Mouse (Mus musculus) MEL (cell line): ENCODE data around the gene Adcy7. TPM values are rescaled to one million over a fixed set of nuclear protein-coding genes. Genes with fewer than 3 reads are reported as not detected.
A peak's percentile ranks its signal among the peaks of the same experiment; 100 is the strongest.

Experiments used
- DNase-seq: peaks from one replicate; pipeline ENCODE4 v3.0.0; 2011; ENCODE audit warnings: low read depth, low spot score
- H3K27ac ChIP-seq: 2 replicates; pipeline ENCODE4 v1.5.1; 2012; ENCODE audit warnings: low read depth, mild to moderate bottlenecking, control low read depth, low read length, moderate library complexity; ENCODE audit not compliant: control insufficient read depth
- H3K27me3 ChIP-seq, 2 experiments: fragments of 150-350 bp in 1 of 2; sonication (generic) in 1 of 2; 2 replicates each; pipeline ENCODE4 v1.6.1; 2012; ENCODE audit warnings: low read length in 2 of 2, mild to moderate bottlenecking in 2 of 2, improper control_type of control experiment in 1 of 2, moderate library complexity in 1 of 2; ENCODE audit not compliant: insufficient read depth in 2 of 2, control insufficient read depth in 1 of 2
- H3K36me3 ChIP-seq, 2 experiments: 2 replicates each; pipeline ENCODE4 v1.6.1; 2012 to 2014; ENCODE audit warnings: low read length in 2 of 2, improper control_type of control experiment in 1 of 2, inconsistent platforms in 1 of 2, mild to moderate bottlenecking in 1 of 2; ENCODE audit not compliant: insufficient read depth in 2 of 2, control insufficient read depth in 1 of 2
- H3K4me1 ChIP-seq, 2 experiments: fragments of 150-350 bp in 1 of 2; sonication (generic) in 1 of 2; 2 replicates each; pipeline ENCODE4 v1.6.1; 2012; ENCODE audit warnings: low read length in 2 of 2, improper control_type of control experiment in 1 of 2, mild to moderate bottlenecking in 1 of 2; ENCODE audit not compliant: insufficient read depth in 2 of 2, control insufficient read depth in 1 of 2
- H3K4me3 ChIP-seq, 2 experiments: fragments of 150-350 bp in 1 of 2; sonication (generic) in 1 of 2; 2 replicates each; pipeline ENCODE4 v1.5.1; 2012; ENCODE audit warnings: low read depth in 2 of 2, low read length in 2 of 2, mild to moderate bottlenecking in 2 of 2, moderate library complexity in 2 of 2, control low read depth in 1 of 2, improper control_type of control experiment in 1 of 2; ENCODE audit not compliant: control insufficient read depth in 1 of 2, insufficient read depth in 1 of 2
- H3K79me2 ChIP-seq: 2 replicates; pipeline ENCODE4 v1.6.1; 2012; ENCODE audit warnings: mild to moderate bottlenecking, low read length, moderate library complexity; ENCODE audit not compliant: control insufficient read depth, poor library complexity, insufficient read depth
- H3K9ac ChIP-seq: 2 replicates; pipeline ENCODE4 v1.6.1; 2012; ENCODE audit warnings: low read depth, mild to moderate bottlenecking, control low read depth, low read length, moderate library complexity; ENCODE audit not compliant: control insufficient read depth, poor library complexity, severe bottlenecking
- H3K9me3 ChIP-seq: fragments of 150-350 bp; sonication (generic); replicated peaks from 2 replicates; pipeline ENCODE4 v1.6.1; 2012; ENCODE audit warnings: mild to moderate bottlenecking, low read length, improper control_type of control experiment, moderate library complexity; ENCODE audit not compliant: insufficient read depth
- CHD2 ChIP-seq: IDR thresholded peaks from 2 replicates; pipeline ENCODE4 v1.6.1; 2011; ENCODE audit warnings: low read length, improper control_type of control experiment
- CTCF ChIP-seq, 3 experiments: IDR thresholded peaks in 2 of 3; conservative IDR thresholded peaks in 1 of 3; 2 replicates each; pipeline ENCODE4 v1.5.1; 2011 to 2012; ENCODE audit warnings: low read length in 3 of 3, low read depth in 2 of 3, mild to moderate bottlenecking in 2 of 3, improper control_type of control experiment in 1 of 3, inconsistent platforms in 1 of 3, mixed read lengths in 1 of 3, moderate library complexity in 1 of 3; ENCODE audit not compliant: control insufficient read depth in 1 of 3, insufficient read depth in 1 of 3, poor library complexity in 1 of 3, severe bottlenecking in 1 of 3
- ELF1 ChIP-seq: IDR thresholded peaks from 2 replicates; pipeline ENCODE4 v1.6.1; 2014; ENCODE audit warnings: low read depth, mild to moderate bottlenecking, inconsistent platforms, low read length, improper control_type of control experiment, moderate library complexity
- EP300 ChIP-seq, 2 experiments: IDR thresholded peaks; 2 replicates each; pipeline ENCODE4 v1.6.1; 2011; ENCODE audit warnings: improper control_type of control experiment in 2 of 2, low read length in 2 of 2, low read depth in 1 of 2, mild to moderate bottlenecking in 1 of 2
- ETS1 ChIP-seq: IDR thresholded peaks from 2 replicates; pipeline ENCODE4 v1.6.1; 2012; ENCODE audit warnings: low read depth, mild to moderate bottlenecking, inconsistent platforms, low read length, improper control_type of control experiment, moderate library complexity
- GABPA ChIP-seq: IDR thresholded peaks from 2 replicates; pipeline ENCODE4 v1.6.1; 2012; ENCODE audit warnings: low read depth, mild to moderate bottlenecking, inconsistent platforms, low read length, improper control_type of control experiment, moderate library complexity
- HCFC1 ChIP-seq: IDR thresholded peaks from 2 replicates; pipeline ENCODE4 v1.6.1; 2012; ENCODE audit warnings: low read depth, mild to moderate bottlenecking, inconsistent platforms, low read length, improper control_type of control experiment, moderate library complexity
- JUND ChIP-seq: IDR thresholded peaks from 2 replicates; pipeline ENCODE4 v1.6.1; 2011; ENCODE audit warnings: low read depth, mild to moderate bottlenecking, improper control_type of control experiment, low read length
- MAZ ChIP-seq: IDR thresholded peaks from 2 replicates; pipeline ENCODE4 v1.6.1; 2012; ENCODE audit warnings: low read depth, mild to moderate bottlenecking, inconsistent platforms, low read length, improper control_type of control experiment
- MXI1 ChIP-seq: IDR thresholded peaks from 2 replicates; pipeline ENCODE4 v1.6.1; 2011; ENCODE audit warnings: mild to moderate bottlenecking, low read depth, low read length, improper control_type of control experiment
- MYC ChIP-seq: IDR thresholded peaks from 2 replicates; pipeline ENCODE4 v1.6.1; 2011; ENCODE audit warnings: low read depth, mild to moderate bottlenecking, low read length, improper control_type of control experiment, moderate library complexity
- NELFE ChIP-seq: IDR thresholded peaks from 2 replicates; pipeline ENCODE4 v1.6.1; 2011; ENCODE audit warnings: low read depth, low read length, improper control_type of control experiment
- POLR2A ChIP-seq, 2 experiments: IDR thresholded peaks; 2 replicates each; pipeline ENCODE4 v1.6.1; 2011 to 2012; ENCODE audit warnings: low read length in 2 of 2, mild to moderate bottlenecking in 2 of 2, control low read depth in 1 of 2, improper control_type of control experiment in 1 of 2, low read depth in 1 of 2, moderate library complexity in 1 of 2; ENCODE audit not compliant: control insufficient read depth in 1 of 2, insufficient read depth in 1 of 2, poor library complexity in 1 of 2
- RAD21 ChIP-seq: IDR thresholded peaks from 2 replicates; pipeline ENCODE4 v1.6.1; 2011; ENCODE audit warnings: mild to moderate bottlenecking, low read depth, low read length, improper control_type of control experiment
- RCOR1 ChIP-seq: IDR thresholded peaks from 2 replicates; pipeline ENCODE4 v1.6.1; 2012; ENCODE audit warnings: low read depth, mild to moderate bottlenecking, inconsistent platforms, low read length, improper control_type of control experiment
- TCF12 ChIP-seq: IDR thresholded peaks from 2 replicates; pipeline ENCODE4 v1.6.1; 2014; ENCODE audit warnings: low read depth, mild to moderate bottlenecking, inconsistent platforms, low read length, improper control_type of control experiment, moderate library complexity
- USF1 ChIP-seq: IDR thresholded peaks from 2 replicates; pipeline ENCODE4 v1.6.1; 2014; ENCODE audit warnings: low read depth, mild to moderate bottlenecking, inconsistent platforms, low read length, improper control_type of control experiment, moderate library complexity
- ZC3H11A ChIP-seq: IDR thresholded peaks from 2 replicates; pipeline ENCODE4 v1.6.1; 2012; ENCODE audit warnings: low read depth, mild to moderate bottlenecking, inconsistent platforms, low read length, improper control_type of control experiment
- ZMIZ1 ChIP-seq: IDR thresholded peaks from 2 replicates; pipeline ENCODE4 v1.6.1; 2012; ENCODE audit warnings: low read depth, mild to moderate bottlenecking, inconsistent platforms, low read length, improper control_type of control experiment, moderate library complexity
- polyA plus RNA-seq, 2 experiments: library from polyadenylated mRNA; stranded (reverse) in 1 of 2; unstranded in 1 of 2; fragments of >175 nt in 1 of 2; fragments of >200 nt in 1 of 2; gene quantifications; 2 replicates each; pipeline versions ENCODE4 v1.2.1 to v1.2.4; 2012; ENCODE audit warnings: low replicate concordance in 2 of 2, low read depth in 1 of 2; ENCODE audit not compliant: insufficient read length in 2 of 2, insufficient read depth in 1 of 2, missing spikeins in 1 of 2
- total RNA-seq: library from RNA; depleted of rRNA; stranded (reverse); fragments of 300-350 nt; gene quantifications from 2 replicates; pipeline ENCODE4 v1.2.3, GENCODE M21; 2012

Gene Adcy7
- total and polyA plus RNA-seq, 3 experiments = 62.9 to 83.7 TPM; not detected in 1

DNA sequence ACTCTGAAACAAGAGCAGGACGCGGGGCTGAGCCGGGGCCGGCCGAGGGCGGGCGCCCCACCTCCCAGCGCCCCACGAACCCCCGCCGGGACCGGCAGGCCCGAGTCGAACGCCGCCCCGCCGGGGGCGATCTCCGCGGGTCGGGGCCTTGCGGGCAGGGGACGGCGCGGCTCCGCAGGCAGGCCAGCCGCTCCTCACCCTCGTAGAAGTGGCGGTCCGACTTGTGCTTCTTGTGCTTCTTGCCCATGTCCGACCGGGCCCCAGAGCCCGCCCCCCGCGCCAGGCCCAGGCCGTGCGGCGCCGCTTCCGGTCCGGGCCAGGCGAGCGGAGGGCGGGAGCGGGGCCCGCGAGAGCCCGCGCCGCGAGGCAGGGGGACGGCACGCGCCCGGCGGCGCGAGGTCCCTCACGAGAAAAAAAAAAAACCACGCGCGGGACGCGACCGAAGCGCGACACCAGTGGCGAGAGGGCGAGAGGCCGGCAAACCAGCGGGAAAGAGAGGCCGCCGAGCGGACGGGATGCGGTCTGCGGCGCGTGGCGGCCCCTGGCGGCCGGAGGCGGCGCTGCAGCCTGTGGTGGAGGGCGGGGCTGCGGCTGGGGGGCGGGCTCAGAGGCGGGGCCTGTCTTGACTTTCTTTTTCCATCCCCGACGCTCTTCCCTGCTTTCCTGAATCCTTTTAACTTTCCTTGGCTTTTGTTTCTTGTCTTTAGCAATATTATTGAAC, 89.7 kb downstream of the Adcy7 start, which contains the start of gene Brd7:
TSS of gene Brd7 (minus strand) at position 487 of the 721 bp plus-strand sequence.
- Histone ChIP-seq H3K9ac (peak within 1 kb of the TSS; percentile 91), H3K9me3 (no peaks in the 10 kb centered on the region), H3K27ac (peak within 1 kb of the TSS; percentile 71), H3K4me3 (peak within 1 kb of the TSS; percentile 87 to 100), H3K27me3 (no peaks in the 10 kb centered on the region), H3K79me2 (peaks cover 34% of the 10 kb centered on the region), H3K36me3 (peaks cover 15 to 18% of the 10 kb centered on the region in 2 experiments), H3K4me1 (peaks cover 0 to 8% of the 10 kb centered on the region in 2 experiments; a peak in 2 of 4 replicates)
- TF ChIP-seq ELF1 (peak; percentile 36; the same call in 1 of the 2 replicates), GABPA (peak; percentile 50; the same call in 1 of the 2 replicates), USF1 (no peak), MXI1 (no peak; the same call in 1 of the 2 replicates), MYC (no peak), NELFE (peak; percentile 51), ZC3H11A (no peak), MAZ (peak; percentile 48; the same call in 1 of the 2 replicates), RAD21 (no peak), CHD2 (no peak), ETS1 (no peak), TCF12 (0 out of 2 replicates have a peak, but pooled peaks have one; percentile 20), HCFC1 (peak; percentile 75; the same call in 1 of the 2 replicates), CTCF (IDR thresholded peaks at IDR 0.05 in 2 of 3, conservative IDR thresholded peaks at IDR 0.05 in 1 of 3; ENCODE audit: control insufficient read depth in 1 of 3, insufficient read depth in 1 of 3, low read depth in 2 of 3, low read length in 3 of 3, poor library complexity in 1 of 3, severe bottlenecking in 1 of 3) (peak in 2 of 3 experiments; percentile 62 to 93; a peak in 5 of 6 replicates), EP300 (IDR thresholded peaks at IDR 0.05; ENCODE audit: low read depth in 1 of 2, low read length in 2 of 2) (no peak), ZMIZ1 (0 out of 2 replicates have a peak, but pooled peaks have one; percentile 40), POLR2A (IDR thresholded peaks at IDR 0.05; ENCODE audit: control insufficient read depth in 1 of 2, insufficient read depth in 1 of 2, low read depth in 1 of 2, low read length in 2 of 2, poor library complexity in 1 of 2) (peak; percentile 8 to 70; a peak in 3 of 4 replicates), RCOR1 (no peak), JUND (no peak)
- DNase-seq = peak; percentile 77
